Mouse (Mus musculus): ENCODE results near the gene Sohlh1.
"Not testable (repeated sequence)": the region's sequence is repeated elsewhere in the genome, so short reads cannot be mapped to it uniquely, and the experiment has no call there.

Sohlh1 gene

DNA sequence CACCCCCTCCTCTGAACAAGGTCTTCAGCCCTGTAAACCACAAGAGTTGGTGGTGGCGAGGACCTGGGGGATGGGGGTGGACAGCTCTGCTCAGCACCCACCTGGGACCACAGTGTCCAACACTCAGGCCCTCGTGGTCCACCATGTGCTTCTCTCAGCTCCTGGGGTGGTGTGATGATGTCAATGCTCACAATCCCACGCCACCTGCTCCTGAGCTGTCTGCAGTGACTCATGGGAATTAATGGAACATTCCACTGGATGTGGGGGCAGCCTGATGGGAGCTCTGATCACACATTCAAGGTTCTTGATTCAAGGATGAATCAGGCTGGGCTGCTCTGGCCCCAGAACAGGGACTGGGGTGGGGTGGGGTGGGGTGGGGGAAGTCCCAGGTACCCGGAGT is 4.9 kb downstream of the Sohlh1 start:
- DNase-seq (ENCODE audit: low read depth, low spot score) = no peak

GRCm38 (mm10) chr2:25836291-25836690 is 10.8 kb downstream of the Sohlh1 start:
- DNase-seq (ENCODE audit: low read depth, low spot score) = peak; percentile 79

DNA sequence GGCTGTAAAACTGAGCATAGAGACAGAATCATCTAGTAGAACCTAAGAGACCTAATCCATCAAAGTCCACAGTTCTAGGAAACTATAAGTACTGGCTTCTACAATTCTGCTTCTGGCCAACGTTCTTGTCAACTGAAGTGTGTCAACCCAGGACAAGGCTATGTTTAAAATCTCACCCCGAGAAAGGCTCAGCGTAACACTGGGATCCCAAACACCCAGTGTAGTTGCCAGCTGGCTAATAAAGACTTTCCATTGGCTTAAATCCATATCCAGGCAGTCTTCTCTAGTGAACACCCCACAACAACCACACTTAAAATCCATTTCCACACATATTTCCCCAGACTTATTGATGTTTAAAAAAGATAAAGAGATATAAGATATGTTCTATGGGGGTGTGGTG is 16.3 kb downstream of the Sohlh1 start:
- no peak for DNase-seq (ENCODE audit: low read depth, low spot score)

- DNase-seq (ENCODE audit: low read depth, low spot score) = peak; percentile 41
Observed at GRCm38 (mm10) chr2:25828344-25828947, 18.6 kb downstream of the Sohlh1 start.

DNA sequence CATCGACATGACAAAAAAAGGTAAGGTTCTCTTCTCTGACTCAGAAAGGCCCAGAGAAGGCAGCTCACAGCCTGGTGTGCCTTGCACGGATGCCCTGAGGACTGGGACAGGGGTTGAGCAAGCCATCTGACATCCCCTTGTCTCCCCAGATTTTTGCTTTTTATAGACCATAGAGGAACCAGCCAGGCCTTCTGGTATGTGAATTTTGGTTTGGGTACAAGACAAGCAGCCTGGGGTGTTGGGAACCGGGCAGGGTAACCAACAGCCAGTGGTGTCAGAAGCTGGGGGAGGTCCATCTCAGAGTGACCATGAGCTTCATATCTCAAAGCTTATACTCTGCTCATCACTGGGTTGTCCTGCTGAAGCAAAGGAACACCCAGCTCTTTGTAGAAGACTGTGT is 22.3 kb downstream of the Sohlh1 start:
- DNase-seq (ENCODE audit: low read depth, low spot score) = no peak

DNA sequence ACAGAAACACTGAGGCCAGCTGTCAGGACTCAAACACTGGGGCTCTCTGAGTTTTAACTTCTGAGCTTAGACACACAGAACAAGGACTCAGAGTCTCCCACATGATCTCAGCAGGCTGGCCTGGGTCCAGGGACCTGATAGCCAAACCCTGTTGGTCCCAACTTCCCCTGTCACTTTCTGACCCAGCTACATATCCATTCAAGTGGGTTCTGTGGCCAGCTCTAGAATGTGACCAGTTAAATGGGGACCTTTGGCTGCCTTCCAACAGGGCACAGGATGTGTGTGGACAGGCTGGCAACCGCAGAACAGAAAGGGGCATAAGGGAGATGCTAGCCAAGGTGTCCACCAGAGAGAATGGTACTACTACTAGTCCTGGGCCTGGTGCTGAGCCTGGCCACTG is 24.2 kb downstream of the Sohlh1 start, which contains the start of gene Lcn9:
Gene Lcn9, plus strand, starts transcription at position 348 of the 400 bp plus-strand sequence.
- DNase-seq (ENCODE audit: low read depth, low spot score) = no peak

- not testable (repeated sequence) for DNase-seq (ENCODE audit: low read depth, low spot score)
Observed at GRCm38 (mm10) chr2:25815748-25816147, 31.3 kb downstream of the Sohlh1 start, which contains the start of gene Glt6d1. TSS of gene Glt6d1 (minus strand) at chr2:25815848.

DNA sequence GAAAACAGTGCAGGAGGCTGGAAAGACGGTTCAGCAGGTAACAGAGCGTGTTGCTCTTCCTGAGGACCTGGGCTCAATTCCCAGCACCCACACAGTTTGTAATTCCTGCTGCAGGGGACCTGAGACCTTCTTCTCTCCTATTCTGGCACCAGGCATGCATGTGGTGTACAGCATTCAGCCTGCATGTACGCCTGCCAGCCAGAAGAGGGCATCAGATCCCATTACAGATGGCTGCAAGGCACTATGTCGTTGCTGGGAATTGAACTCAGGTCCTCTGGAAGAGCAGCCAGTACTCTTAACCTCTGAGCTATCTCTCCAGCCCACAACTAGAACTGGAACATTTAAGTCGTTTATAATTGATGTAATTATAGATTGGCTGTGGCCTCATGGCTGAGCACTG is 33.7 kb downstream of the Sohlh1 start:
- no peak for DNase-seq (ENCODE audit: low read depth, low spot score)

DNA sequence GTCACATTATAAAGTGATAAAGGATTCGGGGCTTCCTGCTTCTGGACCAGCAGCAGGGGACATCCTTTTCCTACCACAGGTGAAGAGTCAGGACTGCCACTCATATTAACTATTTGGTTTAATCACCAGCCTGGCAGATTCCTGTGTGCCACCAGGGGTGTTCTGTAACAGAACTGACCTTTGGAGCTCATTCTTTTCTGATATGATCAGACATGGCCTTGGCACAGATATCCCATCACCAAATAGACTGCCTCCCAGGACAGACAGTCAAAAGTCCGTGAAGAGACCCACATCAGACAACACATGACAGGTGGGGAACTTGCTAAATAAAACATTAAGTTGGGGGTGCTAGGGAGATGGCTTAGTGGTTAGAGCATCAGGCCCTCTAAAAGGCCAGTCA is 35.3 kb downstream of the Sohlh1 start:
- DNase-seq (ENCODE audit: low read depth, low spot score) = no peak

DNA sequence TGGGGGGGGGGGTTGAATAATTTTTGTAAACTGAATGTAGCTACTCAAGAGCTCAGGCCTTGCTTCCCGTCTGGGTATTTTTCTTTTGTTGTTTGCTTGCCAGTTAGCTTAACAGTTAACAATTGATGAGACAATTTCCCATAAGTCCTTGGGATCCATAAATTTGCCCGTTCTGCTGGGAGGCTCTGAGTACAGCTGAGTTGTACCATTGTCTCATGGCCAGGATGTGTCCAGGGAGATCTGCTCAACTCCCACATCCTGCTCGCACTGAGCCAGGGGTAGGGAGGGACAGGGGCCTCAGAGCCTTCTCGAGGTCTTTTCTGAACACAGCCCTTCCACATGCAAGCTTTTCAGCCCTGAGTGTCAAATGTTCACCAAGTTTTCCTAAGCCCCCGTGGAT is 49.0 kb downstream of the Sohlh1 start:
- DNase-seq (ENCODE audit: low read depth, low spot score) = no peak

DNA sequence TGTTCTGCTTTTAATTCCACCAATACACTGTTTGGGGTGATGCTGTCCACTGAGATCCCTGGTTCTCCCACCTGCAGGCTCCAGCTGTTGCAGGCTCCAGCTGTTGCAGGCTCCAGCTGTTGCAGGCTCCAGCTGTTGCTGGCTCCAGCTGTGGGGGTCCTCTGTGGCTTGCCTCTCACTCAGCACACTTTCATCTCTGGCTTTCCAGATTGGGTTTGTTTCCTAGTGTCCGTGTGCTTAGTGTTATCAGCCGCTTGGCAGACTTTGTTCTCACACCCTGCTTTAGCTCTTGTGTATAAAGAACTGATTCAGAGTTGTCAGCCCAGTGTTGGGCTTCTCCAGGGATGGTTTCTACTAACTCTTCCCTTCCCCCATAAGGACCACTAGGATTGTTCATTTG is 49.4 kb downstream of the Sohlh1 start:
- no peak for DNase-seq (ENCODE audit: low read depth, low spot score)

Data from CD4-positive, CD25-positive, alpha-beta regulatory T cell, adult 2 months (primary cell).